Mouse (Mus musculus) bone marrow, adult 2 months (tissue): ENCODE data around the gene S100a11.

ENCODE experiments used
- CTCF ChIP-seq: fragments of 200-500 bp; IDR thresholded peaks from 2 replicates; pipeline ENCODE4 v1.5.1; 2011; ENCODE audit warnings: low read length, control low read depth; ENCODE audit not compliant: control insufficient read depth, insufficient read depth
- POLR2A ChIP-seq: fragments of 200-500 bp; IDR thresholded peaks from 2 replicates; pipeline ENCODE4 v1.6.1; 2011; ENCODE audit warnings: low read depth, mild to moderate bottlenecking, control low read depth, low read length, borderline replicate concordance; ENCODE audit not compliant: control insufficient read depth

DNA sequence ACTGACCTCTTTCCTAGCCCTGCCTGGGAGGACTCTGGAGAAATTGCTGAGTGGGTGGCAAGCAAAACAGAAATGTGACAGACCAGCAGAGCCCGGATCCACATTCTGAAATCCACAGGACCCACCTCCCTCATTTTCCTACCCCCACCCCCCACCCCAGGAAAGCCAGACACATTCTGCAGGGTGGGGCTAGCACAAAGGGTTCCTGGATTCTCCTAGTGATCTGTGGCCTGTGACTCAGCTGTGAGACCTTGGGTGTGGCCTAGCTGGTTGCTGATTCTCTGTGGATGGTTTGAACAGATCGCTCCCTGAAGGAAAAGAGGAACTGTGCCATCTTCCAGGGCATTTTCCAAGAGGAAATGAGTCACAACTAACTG, 35.6 kb downstream of the S100a11 start:
- TF ChIP-seq CTCF (no peak), POLR2A (no peak)
